Mouse (Mus musculus) thymus, postnatal 36 days (tissue): ENCODE results near the gene Tprgl.

ENCODE experiments used
- DNase-seq, 2 experiments: peaks; one replicate each; pipeline ENCODE4 v3.0.0; 2022; ENCODE audit warnings: mixed read lengths in 2 of 2

Tprgl gene

GRCm38 (mm10) chr4:154109850-154110243 lies 50.6 kb downstream of the Tprgl start:
- no peak for DNase-seq

- no peak for DNase-seq
Measured at GRCm38 (mm10) chr4:154109216-154109849, 51.1 kb downstream of the Tprgl start.
